Mouse (Mus musculus): Measurements from ENCODE around the gene Gtse1.

- TF ChIP-seq CTCF (IDR thresholded peaks at IDR 0.05; ENCODE audit: insufficient read depth, low read depth, low read length) (no peak; the same call in 1 of the 2 replicates), POLR2A (IDR thresholded peaks at IDR 0.05; ENCODE audit: insufficient read depth, low read depth, low read length) (no peak)
Measured at GRCm38 (mm10) chr15:85840983-85841382, 18.6 kb upstream of the Gtse1 start.

Measured in olfactory bulb, adult 2 months (tissue).